Mouse (Mus musculus): ENCODE measurements around the gene Zfp668.

- no peak for TF ChIP-seq CTCF (IDR thresholded peaks at IDR 0.05; ENCODE audit: low read depth)
- no peak for TF ChIP-seq EP300 (IDR thresholded peaks at IDR 0.05; ENCODE audit: low read depth)
Observed at GRCm38 (mm10) chr7:127915293-127915692, 38.7 kb upstream of the Zfp668 start.
